Mouse (Mus musculus): Measurements from ENCODE around the gene Cenpj.

Cenpj gene

DNA sequence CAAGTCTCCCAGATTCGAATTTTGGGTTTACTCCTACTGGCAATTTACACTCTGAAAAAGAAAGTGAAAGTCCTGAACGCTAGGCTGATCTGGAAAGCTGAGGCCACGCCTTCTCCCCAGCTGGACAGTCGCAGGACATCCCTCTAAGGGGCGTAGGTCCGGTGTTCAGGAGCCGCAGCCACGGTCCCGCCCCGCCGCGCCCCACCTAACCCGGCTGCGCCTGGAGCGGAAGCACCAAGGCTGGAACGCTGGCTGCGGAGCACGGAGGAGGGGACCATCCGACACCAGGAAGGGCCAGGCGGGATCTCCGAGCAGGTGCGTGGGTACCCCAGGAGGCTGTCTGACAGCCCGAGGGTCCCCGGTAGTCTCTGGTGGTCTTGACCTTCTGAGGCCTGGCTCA, at the start of gene Cenpj, which contains the start of gene Parp4:
Cenpj (minus strand) TSS at position 10 of the 400 bp plus-strand sequence.
Parp4 (plus strand) TSS at position 204 of the 400 bp plus-strand sequence.
- peak; percentile 85 for DNase-seq (ENCODE audit: low read depth, low spot score)

DNA sequence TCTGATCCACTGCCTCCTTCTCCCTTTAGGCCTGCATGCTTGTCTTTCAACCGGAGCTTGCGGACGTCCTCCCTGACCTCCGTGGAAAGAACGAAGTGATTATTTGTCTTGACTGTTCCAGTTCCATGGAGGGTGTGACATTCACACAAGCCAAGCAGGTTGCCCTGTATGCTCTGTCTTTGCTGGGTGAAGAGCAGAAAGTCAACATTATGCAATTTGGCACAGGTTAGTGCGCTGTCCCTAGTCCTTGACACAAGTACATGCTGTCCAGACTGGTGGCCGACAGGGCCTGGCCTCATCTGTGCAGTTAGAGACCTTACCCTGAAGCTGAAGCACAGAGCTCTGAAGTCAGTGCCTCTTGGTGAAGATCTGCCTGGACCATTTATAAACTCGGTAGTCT, 45.2 kb upstream of the Cenpj start:
- DNase-seq (ENCODE audit: low read depth, low spot score), result no peak

DNA sequence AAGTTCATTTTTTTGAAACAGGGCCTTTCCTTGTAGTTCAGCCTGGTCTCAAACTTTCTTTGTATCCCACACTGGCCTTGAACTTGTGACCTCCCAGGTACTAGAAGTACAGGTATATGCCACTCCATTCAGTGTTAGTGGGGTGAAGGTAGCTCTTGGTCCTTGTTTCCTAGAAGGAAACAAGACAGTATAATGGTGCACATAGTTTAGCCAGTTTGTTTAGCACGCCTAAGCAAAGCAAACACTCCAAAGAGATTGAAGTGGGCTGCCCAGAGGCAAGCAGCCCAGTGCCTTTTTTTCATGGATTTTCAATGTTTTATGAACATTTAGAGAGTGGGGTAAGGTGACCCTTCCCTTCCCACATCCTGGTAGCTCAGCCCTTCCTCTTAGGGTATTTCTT, 42.2 kb upstream of the Cenpj start:
- no peak for DNase-seq (ENCODE audit: low read depth, low spot score)

DNA sequence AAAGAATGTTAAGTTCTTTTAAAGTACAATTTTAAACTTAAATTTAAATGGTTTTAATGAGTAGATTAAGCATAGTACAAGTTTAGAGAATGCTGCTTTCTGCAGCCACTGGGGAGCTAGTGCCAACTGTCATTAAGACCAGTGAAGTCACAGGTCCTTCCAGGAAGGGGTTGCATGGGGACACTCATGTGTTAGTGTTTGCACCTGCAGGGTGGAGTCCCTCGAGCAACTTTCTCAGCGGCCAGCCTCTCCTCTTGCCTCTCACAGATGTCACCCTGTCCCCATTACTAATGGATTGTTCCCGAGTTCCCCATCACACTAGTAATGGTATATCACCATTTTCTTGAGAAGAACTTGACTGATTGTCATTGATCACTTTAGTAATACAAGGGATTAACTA, 38.0 kb upstream of the Cenpj start:
- DNase-seq (ENCODE audit: low read depth, low spot score), result no peak

DNA sequence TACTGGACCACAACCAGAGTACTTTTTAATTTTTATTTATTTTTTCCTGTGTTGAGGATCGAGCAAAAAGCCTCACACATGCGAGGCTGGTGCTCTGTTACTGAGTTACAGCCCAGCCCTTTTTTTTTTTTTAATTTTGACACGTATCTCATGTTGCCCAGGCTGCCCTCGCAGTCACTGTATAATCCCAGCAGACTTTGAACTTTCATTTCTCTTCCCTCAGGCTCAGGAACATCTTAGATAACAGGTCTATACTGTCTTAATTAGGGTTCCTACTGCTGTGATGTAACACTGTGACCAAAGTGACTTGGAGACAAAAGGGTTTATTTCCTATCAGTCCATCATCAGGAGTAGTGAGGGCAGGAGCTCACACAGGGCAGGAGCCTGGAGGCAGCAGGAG, 29.9 kb upstream of the Cenpj start:
- DNase-seq (ENCODE audit: low read depth, low spot score), result no peak

DNA sequence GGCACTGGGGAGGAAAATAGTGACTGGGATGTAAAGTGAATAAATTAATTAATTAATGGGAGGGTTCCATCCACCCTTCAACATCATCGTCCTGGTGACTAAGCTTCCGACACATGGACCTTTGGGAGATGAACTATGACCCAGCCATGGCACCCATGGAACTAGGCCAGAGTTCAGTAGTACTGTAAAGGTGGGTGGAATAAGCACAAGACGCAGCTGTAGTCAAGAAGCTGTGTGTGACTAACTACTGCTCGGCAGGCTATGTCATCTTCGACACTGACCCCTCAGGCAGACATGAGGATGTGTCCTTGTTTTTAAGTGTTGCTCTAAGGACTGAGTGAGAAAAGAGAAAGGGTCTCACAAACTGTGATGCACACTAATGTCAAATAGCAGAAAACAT, 29.2 kb upstream of the Cenpj start:
- no peak for DNase-seq (ENCODE audit: low read depth, low spot score)

DNA sequence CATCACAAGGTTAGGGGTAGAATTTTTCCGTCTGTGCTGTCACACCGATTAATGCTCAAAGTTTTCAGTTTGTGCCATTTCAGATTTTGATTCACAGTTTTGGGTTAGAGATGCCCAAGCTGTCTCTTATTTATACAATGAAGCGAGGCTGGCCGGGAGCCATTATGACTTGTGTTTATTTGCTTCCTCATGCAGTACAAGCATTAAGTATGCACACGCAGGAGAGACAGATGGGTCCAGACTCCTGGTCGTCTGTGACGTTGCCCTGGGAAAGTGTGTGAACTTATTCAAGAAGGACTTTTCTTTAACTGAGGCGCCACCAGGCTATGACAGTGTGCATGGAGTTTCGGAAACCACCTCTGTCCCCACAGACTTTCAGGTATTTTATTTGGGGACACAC, 26.8 kb upstream of the Cenpj start:
- no peak for DNase-seq (ENCODE audit: low read depth, low spot score)

DNA sequence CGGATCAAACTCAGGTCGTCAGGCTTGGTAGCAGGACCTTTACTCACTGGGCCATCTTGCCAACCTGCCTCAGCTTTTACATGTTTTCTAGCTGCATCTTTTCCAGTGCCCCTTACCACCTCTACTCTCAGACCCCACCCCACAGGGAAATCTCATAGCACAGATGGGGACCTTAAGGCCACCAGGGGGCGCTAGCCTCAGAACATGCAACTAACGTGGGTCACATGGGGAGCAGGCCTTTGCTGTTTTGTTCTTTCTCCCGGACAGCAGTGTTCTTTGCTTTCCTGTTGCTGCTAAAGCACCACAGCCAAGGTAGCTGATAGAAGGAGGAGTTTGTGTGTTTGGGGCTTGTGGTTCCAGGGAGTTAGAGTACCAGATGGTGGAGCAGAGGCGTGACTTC, 23.5 kb upstream of the Cenpj start:
- peak; percentile 90 for DNase-seq (ENCODE audit: low read depth, low spot score)

DNA sequence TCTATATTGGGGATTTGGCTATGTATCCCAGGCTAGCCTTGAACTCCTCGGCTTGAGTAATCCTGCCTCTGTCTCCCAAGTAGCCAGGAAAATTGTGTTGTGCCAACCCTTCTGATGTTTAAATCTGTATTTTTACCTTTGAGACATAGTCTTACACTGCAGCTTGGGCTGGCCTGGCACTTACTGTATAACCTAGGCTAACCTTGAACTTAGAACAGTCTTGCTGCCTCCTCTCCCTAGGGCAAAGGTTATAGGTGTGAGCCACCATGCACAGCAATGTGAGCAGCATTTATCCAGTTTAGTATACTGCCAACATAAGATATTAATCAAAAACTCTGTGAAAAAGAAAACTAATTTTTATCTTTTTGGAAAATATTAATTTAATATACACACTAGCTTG, 19.6 kb upstream of the Cenpj start:
- no peak for DNase-seq (ENCODE audit: low read depth, low spot score)

DNA sequence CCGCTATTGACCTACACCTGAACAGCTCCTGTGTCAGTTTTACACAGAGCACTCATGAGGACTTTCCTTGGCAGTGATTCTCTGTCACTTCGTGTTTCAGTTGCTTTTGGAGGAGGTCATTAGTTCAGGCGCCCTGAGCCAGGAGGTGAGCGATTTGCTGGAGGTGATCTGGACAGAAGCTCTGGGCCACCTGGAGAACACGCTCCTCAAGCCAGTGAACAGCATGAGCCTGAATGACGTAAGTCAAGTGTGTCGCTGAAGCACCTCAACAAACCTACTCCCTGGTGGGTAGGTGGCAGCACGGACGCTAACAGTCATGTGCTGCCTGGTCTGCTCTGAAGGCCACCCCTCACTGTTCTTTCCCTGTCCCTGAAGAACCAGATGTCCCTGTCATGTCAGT, 17.0 kb upstream of the Cenpj start:
- DNase-seq (ENCODE audit: low read depth, low spot score), result no peak

DNA sequence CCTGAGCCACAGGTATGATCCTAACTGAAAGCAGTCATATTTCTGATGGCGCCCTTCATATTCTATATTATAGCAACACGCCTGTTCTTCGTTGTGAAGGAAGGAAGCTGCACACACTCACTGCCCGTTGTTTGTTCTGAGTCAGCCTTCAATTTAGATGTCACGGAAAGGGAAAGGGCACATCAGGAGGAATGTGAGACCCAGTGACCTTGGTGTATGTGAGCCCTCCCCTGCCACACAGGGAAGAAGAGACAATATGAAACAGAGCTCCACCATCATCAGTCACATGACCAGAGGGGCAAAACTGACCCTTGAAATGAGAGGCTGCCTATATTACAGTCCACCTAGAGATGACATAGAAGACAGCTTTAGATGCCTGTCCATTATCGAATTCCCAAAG, 7.1 kb upstream of the Cenpj start:
- no peak for DNase-seq (ENCODE audit: low read depth, low spot score)

DNA sequence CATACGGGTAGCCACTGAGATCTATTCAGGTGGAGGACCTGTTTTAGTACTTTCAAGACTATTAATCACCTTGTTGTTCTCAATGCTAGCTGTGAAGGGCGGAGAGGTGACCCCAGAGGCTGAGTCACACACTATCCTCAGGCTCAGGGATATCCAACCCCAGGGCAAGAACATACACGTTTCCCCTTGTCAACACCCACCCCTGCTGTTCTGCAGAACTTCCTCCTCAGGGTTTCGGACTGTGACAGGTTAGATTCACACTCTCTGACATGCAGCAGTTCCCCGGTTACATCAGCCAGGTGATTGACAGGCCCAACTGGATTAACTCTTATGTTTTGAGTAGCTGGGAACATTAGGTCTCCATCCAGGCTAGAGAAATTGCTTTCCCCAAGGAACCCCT, 5.9 kb upstream of the Cenpj start:
- DNase-seq (ENCODE audit: low read depth, low spot score), result no peak

DNA sequence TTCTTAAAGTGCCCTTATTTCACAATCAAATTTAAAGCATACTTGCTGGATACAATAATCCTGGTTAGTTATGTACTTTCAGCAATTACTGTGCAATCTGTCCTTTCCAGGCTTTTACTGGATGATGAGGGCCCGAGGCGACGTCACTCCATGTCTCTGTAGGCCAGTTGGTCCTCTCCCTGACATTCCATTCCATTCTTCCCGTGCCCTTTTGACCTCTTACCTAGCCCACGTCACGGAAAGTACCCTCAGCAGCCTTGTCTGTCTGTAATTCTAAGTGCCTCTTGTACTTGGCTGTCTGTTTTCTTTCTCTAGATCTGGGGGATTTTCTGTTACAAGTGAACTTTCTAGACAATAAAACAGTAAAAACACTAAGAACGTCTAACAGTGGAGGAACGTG, 3.8 kb upstream of the Cenpj start:
- DNase-seq (ENCODE audit: low read depth, low spot score), result peak; percentile 76

DNA sequence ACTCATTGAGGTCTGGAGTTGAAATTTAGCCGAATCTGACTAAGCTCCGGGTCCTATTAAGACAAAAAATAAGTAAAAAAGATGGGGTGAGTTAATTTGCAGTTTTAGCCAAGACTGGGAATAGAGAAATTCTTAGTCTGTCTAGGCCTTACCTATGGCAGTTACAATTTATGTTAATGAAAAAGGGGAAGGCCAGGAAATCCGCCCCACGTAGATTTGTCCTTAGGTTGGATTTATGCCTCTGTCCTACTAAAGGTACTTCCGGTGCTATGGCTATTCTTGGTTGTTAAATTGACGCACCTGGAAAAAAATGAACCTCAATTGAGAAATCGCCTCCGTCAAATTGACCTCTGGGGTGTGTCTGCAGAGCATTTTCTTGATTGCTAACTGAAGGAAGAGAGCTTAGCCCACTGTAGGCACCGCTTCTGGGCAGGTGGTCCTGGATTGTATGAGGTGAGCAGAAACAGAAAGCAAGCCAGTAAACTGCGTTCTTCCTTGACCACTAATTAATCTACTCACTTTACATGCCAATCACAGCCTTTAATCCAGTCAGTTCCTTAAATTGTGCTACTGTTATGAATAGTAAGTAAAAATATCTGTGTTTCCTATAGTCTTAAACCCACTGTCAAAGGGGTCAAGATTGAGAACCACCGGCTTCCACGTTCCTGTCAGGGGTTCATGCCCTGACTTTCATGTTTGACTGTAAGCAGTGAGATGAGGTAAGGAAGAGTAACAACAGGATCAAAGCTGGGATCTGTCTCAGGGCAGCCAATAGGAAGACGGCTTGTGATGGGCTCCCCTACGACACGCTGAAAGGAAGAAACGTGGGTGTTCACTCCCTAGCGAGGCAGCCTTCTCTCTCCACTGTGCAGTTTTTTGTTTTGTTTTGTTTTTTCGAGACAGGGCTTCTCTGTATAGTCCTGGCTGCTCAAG, 1.0 kb upstream of the Cenpj start:
- DNase-seq (ENCODE audit: low read depth, low spot score), result peak; percentile 40

DNA sequence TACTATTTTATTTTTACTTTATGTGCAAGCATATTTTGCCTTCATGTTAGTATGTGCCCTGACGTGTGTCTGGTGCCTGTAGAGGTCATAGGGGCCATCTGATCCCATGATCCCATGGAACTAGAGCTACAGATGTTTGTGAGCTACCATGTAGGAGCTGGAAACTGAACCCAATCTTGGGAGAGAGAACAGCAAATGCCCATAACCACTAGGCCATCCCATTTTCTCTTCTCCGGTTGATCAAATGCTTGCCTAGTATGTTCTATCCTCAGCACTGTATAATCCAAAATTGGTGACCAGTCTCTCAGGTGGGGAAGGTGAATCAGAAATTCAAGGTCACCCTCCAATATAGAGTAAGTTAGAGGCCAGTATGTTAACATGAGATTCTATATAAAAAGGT, 2.7 kb downstream of the Cenpj start:
- DNase-seq (ENCODE audit: low read depth, low spot score), result no peak

DNA sequence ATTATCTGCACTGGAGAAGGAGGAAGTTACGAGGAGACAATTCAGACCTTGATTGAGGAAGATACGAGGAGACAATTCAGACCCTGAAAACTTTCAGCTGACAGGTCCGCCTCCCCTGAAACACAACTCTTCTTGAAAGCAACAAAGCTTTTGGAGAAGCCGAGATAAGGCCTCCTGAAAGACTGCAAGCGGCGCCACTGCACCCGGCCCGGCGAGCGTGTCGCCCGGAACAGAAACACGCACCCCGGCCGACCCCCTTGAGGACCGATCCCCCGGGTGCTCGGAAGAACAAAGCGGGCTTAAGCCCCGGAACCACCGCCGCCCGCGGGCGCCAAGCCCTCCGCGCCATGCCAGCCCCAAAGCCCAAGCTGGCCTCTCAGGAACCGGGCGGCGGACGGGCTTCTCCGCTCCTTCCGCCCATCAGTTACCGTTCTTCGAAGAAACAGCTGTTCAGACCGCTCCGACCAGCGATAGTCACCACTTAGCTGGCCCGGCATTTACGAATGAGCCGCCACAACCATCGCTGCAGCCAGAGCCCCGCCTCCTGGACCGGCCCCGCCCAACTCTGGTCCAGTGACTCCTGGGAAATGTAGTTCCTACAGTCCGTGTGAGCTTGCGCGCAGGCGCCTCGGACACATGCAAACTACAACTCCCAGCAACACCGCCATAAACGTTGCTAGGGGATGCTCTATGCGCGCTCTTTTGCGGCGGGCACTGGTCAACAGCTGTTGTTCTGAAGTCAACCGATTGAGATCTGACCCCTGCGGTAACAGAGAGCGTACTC, 3.7 kb downstream of the Cenpj start:
- DNase-seq (ENCODE audit: low read depth, low spot score), result peak; percentile 98

DNA sequence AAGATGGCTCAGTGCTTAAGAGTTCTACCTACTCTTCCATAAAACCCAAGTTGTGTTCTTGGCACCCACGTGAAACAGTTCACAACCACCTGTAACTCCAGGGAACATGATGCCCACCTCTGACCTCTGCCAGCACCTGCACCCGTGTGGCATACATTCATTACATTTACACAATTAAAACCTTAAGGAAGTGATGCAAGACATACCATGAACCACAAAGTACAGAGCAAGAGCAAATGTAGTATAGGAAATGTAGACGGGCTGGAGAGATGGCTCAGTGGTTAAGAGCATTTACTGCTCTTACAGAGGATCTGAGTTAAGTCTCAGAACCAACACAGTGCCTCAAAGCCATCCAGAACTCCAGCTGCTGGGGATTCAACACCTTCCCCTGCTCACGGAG, 6.2 kb downstream of the Cenpj start:
- DNase-seq (ENCODE audit: low read depth, low spot score), result no peak

DNA sequence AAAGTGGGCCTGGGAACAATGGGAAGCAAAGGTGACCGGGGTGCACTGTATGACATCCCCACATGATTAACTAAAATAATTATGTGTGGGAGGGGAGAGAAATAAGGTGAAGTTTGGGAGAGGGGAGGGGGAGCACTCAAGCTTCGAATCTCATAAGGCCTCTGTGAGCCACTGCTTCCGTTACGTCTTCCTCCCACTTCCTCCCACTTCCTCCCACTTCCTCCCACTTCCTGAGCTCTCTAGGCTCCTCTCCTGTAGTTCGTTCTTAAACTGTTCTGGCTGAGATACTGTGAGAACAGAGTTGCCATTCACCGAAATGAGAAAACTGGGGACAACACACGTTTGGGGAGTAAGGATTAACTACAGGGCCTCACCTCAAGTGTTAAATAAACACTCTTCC, 7.7 kb downstream of the Cenpj start:
- no peak for DNase-seq (ENCODE audit: low read depth, low spot score)

DNA sequence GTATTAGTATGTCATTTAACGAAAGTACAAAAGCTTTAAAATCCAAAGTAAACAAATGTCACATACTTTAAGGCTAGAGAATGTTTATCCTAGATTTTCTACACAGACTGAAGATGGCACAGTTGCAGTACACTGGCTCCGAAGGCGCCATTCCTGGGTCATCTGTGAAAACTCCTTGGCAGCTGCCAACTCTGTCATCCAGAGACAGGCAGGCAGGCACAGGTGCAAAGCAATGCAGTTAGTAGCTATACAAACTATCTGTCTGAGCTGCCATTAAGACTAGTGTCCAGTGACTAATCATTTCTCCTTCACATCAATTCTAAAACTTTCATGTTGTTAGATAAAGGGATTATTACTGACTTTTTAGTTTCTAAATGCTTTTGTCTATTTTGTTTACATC, 16.1 kb downstream of the Cenpj start:
- no peak for DNase-seq (ENCODE audit: low read depth, low spot score)

DNA sequence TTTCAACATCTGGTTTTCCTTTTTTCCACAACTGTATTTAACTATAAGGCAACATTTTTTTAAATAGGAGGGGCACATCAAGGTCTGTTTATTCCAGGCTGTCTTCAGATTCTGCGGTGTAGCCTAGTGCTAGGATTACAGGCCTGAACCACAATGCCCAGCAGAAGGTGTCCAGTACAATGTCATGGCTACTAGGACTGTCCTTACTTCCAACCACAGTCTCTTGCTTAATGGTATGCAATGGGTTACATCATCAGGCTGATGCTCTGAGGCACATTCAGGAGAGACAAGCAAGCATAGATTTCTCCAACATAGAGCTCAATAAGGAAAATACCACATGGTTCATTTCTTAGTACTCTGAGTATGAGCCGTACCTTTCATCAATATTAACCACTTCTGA, 20.5 kb downstream of the Cenpj start:
- DNase-seq (ENCODE audit: low read depth, low spot score), result no peak

DNA sequence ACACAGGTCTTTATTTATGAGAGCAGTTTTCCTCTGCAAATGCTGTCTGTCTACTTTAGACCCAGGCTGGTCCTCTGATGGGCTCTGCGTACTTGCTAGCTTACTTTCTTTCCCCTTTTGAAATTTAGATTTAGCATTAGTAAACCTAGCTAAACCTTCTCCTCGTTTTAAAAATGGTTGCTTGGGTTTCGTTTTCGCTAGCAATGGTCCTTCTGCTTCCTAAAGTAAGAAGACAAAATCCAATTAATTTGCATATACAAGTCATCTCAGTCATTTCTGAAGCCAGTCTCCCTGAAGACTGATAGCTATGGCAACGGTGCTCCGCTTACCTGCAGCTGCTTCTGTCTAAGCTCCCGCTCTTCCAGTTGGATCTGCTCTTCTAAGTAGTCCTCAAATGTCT, 21.9 kb downstream of the Cenpj start:
- DNase-seq (ENCODE audit: low read depth, low spot score), result no peak

DNA sequence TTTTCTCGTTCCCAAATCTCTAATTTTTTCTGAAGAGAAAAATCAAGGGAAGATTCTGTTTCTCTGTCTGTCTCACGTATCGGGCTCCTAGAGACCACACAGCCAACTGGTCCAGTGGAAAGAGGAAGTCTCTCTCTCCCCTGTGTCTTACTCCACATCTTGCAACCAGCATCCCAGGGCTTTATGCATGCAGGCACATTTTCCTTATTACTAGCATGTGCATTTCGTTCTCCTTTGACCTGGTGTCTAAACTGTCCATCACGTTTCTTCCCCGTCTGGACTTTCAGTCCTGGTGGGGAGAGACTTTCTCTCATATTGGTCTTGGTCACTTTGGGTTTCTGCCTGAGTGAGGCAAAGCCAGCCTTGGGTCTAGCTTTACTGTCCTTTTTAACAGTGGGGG, 22.3 kb downstream of the Cenpj start:
- no peak for DNase-seq (ENCODE audit: low read depth, low spot score)

DNA sequence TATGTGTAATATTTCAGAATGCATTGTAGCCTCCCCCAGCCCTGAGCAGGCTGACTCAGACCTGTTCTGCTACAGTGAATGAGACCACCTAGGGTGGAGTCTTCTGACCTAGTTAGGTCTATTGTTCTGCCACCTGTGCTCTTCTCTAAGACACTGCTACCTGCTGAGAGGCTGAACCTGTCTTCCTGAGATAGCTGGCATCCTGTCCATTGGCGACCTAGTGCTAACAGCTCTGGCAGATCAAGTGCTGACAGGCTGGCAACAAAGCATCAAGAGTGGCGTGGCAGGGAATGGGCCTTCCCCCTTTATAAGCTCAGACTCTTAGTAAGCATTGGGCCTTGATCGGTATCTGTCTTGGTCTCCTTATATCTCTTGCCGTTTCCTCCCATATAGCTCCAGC, 24.3 kb downstream of the Cenpj start:
- DNase-seq (ENCODE audit: low read depth, low spot score), result peak; percentile 90
